Comparison of ENCODE assay signal across 8 mouse cellular contexts in the genomic region with DNA sequence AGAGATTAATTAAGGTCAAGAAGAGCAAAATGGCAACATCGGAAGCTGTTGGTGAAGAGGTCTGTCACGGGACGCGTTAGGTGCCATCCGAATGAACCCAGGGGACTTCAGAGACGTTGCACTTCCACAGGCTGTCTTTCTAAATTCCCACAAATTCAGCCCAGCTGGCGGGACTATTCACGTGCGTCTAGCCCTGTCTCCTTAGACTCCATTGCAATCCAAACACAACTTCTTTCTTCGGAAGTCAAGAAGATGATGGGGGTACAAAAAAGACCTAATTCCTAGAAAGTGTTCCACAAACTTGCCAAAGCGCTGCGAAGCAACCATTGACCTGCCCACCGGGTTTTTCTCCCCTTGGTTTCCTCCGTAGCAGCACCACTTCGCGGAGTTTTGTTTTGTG. TPM values are rescaled to one million over a fixed set of nuclear protein-coding genes. Genes with fewer than 3 reads are reported as not detected.
DNase-seq lines count a peak whose midpoint lies in the region; ATAC-seq and TF ChIP-seq lines count a peak whose summit lies in the region.

No protein-coding gene starts in this region.

- no peak overlapping the region for H3K27ac ChIP-seq in heart, embryonic 16.5 days (ENCODE audit: low read length)
- H3K27ac ChIP-seq in hindbrain, postnatal 0 days, result peak overlapping the region; percentile 82
- H3K27ac ChIP-seq in midbrain, embryonic 12.5 days (replicated peaks), result peak overlapping the region; percentile 82

- peaks cover 10% of the 10 kb centered on the region for H3K4me1 ChIP-seq in heart, embryonic 16.5 days (ENCODE audit: control insufficient read depth, insufficient read depth, low read length)
- no peaks in the 10 kb centered on the region for H3K4me1 ChIP-seq in hindbrain, postnatal 0 days (ENCODE audit: insufficient read depth, low read length)
- peaks cover 14% of the 10 kb centered on the region; the same call in 1 of the 2 replicates for H3K4me1 ChIP-seq in midbrain, embryonic 12.5 days

- TF ChIP-seq CTCF in hindbrain, postnatal 0 days (IDR thresholded peaks at IDR 0.05; ENCODE audit: low read depth), result no peak

- H3K36me3 ChIP-seq in heart, embryonic 16.5 days (ENCODE audit: control insufficient read depth, insufficient read depth), result no peaks in the 10 kb centered on the region
- no peaks in the 10 kb centered on the region for H3K36me3 ChIP-seq in hindbrain, postnatal 0 days (ENCODE audit: insufficient read depth, low read length)
- H3K36me3 ChIP-seq in midbrain, embryonic 12.5 days, result no peaks in the 10 kb centered on the region

- no peak for DNase-seq in heart, adult 11 months
- DNase-seq in embryo, embryonic 10.5 days (ENCODE audit: low spot score), result peak; percentile 70
- peak; percentile 62 for DNase-seq in hindbrain, postnatal 0 days (ENCODE audit: low spot score)
- no peak for DNase-seq in thymus, postnatal 10 days (ENCODE audit: low spot score in 2 of 2)
- DNase-seq in layer of hippocampus, postnatal 14 days (ENCODE audit: low spot score in 2 of 2), result no peak
- no peak for DNase-seq in cerebellum, adult 8-10 months

- H3K4me2 ChIP-seq in heart, embryonic 16.5 days (ENCODE audit: low read depth, low read length), result peak overlapping the region; percentile 92
- peak overlapping the region; percentile 91 for H3K4me2 ChIP-seq in hindbrain, postnatal 0 days (ENCODE audit: low read depth, low read length)
- H3K4me2 ChIP-seq in midbrain, embryonic 12.5 days (replicated peaks), result peak overlapping the region; percentile 68

- H3K9ac ChIP-seq in heart, embryonic 16.5 days (ENCODE audit: low read length), result peak overlapping the region; percentile 1
- H3K9ac ChIP-seq in hindbrain, postnatal 0 days (replicated peaks; ENCODE audit: low read length), result peak overlapping the region; percentile 64
- H3K9ac ChIP-seq in midbrain, embryonic 12.5 days (replicated peaks), result peak overlapping the region; percentile 68

- ATAC-seq in heart, embryonic 16.5 days (replicated peaks; ENCODE audit: extremely low read depth, insufficient read depth, low FRiP score), result no peak
- ATAC-seq in hindbrain, postnatal 0 days, result no peak
- no peak for ATAC-seq in midbrain, embryonic 12.5 days (ENCODE audit: low FRiP score, low read depth)

- peaks cover 6% of the 10 kb centered on the region for H3K27me3 ChIP-seq in heart, embryonic 16.5 days (ENCODE audit: control insufficient read depth, insufficient read depth, low read length)
- H3K27me3 ChIP-seq in hindbrain, postnatal 0 days (ENCODE audit: insufficient read depth, low read length), result no peaks in the 10 kb centered on the region
- peaks cover 7% of the 10 kb centered on the region; the same call in 1 of the 2 replicates for H3K27me3 ChIP-seq in midbrain, embryonic 12.5 days

- H3K9me3 ChIP-seq in heart, embryonic 16.5 days (replicated peaks; ENCODE audit: control insufficient read depth, low read length), result no peaks in the 10 kb centered on the region
- no peaks in the 10 kb centered on the region for H3K9me3 ChIP-seq in hindbrain, postnatal 0 days (ENCODE audit: low read length)
- no peaks in the 10 kb centered on the region for H3K9me3 ChIP-seq in midbrain, embryonic 12.5 days

- WGBS in heart, embryonic 16.5 days, result 2% methylated on average over 16 of the region's 16 CpGs
- under 1% methylated on average over 16 of the region's 16 CpGs for WGBS in hindbrain, postnatal 0 days
- WGBS in midbrain, embryonic 12.5 days, result 0% methylated on average over 16 of the region's 16 CpGs

- H3K4me3 ChIP-seq in heart, embryonic 16.5 days (ENCODE audit: low read length), result peak overlapping the region; percentile 49
- peak overlapping the region; percentile 77 for H3K4me3 ChIP-seq in hindbrain, postnatal 0 days (ENCODE audit: low read length)
- peak overlapping the region; percentile 58 for H3K4me3 ChIP-seq in midbrain, embryonic 12.5 days

RNA-seq across cellular contexts. Expression of a gene that starts 0.6 kb away (rescaled TPM):
- 4.4 and 6.9 TPM in 2 replicates for polyA plus RNA-seq in heart, embryonic 16.5 days (2015; fragmentation: Nextera tagmentation; extraction: Ambion mirVana)
- total RNA-seq in hindbrain, postnatal 0 days (2014; rRNA removed), result 101 and 118 TPM in 2 replicates
- polyA plus RNA-seq in hindbrain, postnatal 0 days (2015; fragmentation: Nextera tagmentation; extraction: Ambion mirVana), result 47.3 and 50.0 TPM in 2 replicates
- polyA plus RNA-seq in midbrain, embryonic 12.5 days (2016; fragmentation: Nextera tagmentation; extraction: Ambion mirVana), result 60.7 and 61.0 TPM in 2 replicates
- total RNA-seq in layer of hippocampus, postnatal 14 days (2021), result 100 to 1,000 TPM; 127 to 130 TPM

Comparison
In these comparisons a context has a peak if more than half of its experiments do, and no peak if none do; other contexts are left out.
1. H3K9ac ChIP-seq: peak in every context shown above with its lines; median percentile 68 in midbrain, embryonic 12.5 days; 64 in hindbrain, postnatal 0 days; 1 in heart, embryonic 16.5 days.
2. DNase-seq: peak in embryo, embryonic 10.5 days (single experiment) and hindbrain, postnatal 0 days (single experiment); none in heart, adult 11 months (single experiment), thymus, postnatal 10 days (0 of 2), layer of hippocampus, postnatal 14 days (0 of 2) and cerebellum, adult 8-10 months (single experiment).
3. Peak in every context shown above with its lines, with median percentiles within 50 percentile points of each other: H3K4me2 ChIP-seq and H3K4me3 ChIP-seq.